Mouse (Mus musculus): Measurements from ENCODE around the gene Pde9a. TPM values are rescaled to one million over a fixed set of nuclear protein-coding genes. Genes with fewer than 3 reads are reported as not detected.
"Not testable (repeated sequence)": the region's sequence is repeated elsewhere in the genome, so short reads cannot be mapped to it uniquely, and the experiment has no call there.

The Pde9a gene
- polyA plus RNA-seq, 1 experiment from 2014 or later = 31.5 TPM

DNA sequence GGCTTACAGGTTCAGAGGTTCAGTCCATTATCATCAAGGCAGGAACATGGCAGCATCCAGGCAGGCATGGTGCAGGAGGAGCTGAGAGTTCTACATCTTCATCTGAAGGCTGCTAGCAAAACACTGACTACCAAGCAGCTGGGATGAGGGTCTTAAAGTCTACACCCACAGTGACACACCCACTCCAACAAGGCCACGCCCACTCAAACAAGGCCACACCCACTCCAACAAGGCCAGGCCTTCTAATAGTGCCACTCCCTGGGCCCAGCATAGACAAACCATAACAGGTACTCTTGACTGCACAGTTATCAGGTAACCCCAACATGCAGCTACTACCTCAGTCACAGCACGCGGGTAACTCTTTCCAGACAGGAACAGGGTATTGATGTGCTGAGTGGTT, 31.3 kb upstream of the Pde9a start:
- not testable (repeated sequence) for H3K9me3 ChIP-seq (ENCODE audit: control insufficient read depth, low read length); H3K4me2 ChIP-seq (ENCODE audit: low read depth, low read length); H3K9ac ChIP-seq (ENCODE audit: low read length); H3K27ac ChIP-seq (ENCODE audit: low read length); ATAC-seq (ENCODE audit: low read depth); H3K27me3 ChIP-seq (ENCODE audit: control insufficient read depth, insufficient read depth, low read depth, low read length); H3K4me1 ChIP-seq (replicated peaks; ENCODE audit: control insufficient read depth, insufficient read depth, low read length); H3K36me3 ChIP-seq (ENCODE audit: control insufficient read depth, insufficient read depth, low read length); H3K4me3 ChIP-seq (ENCODE audit: low read length)
- WGBS = 66% methylated on average over 3 of the region's 3 CpGs

- H3K36me3 ChIP-seq (ENCODE audit: control insufficient read depth, insufficient read depth, low read length) = no peaks in the 10 kb centered on the region
- no peak overlapping the region for H3K4me3 ChIP-seq (ENCODE audit: low read length)
- no peak overlapping the region for H3K27ac ChIP-seq (ENCODE audit: low read length)
- H3K9me3 ChIP-seq (ENCODE audit: control insufficient read depth, low read length) = no peaks in the 10 kb centered on the region
- ATAC-seq (ENCODE audit: low read depth) = no peak
- no peak overlapping the region for H3K9ac ChIP-seq (ENCODE audit: low read length)
- 45% methylated on average over 8 of the region's 8 CpGs for WGBS
- no peaks in the 10 kb centered on the region for H3K4me1 ChIP-seq (replicated peaks; ENCODE audit: control insufficient read depth, insufficient read depth, low read length)
- H3K4me2 ChIP-seq (ENCODE audit: low read depth, low read length) = no peak overlapping the region
- no peaks in the 10 kb centered on the region for H3K27me3 ChIP-seq (ENCODE audit: control insufficient read depth, insufficient read depth, low read depth, low read length)
Measured at GRCm38 (mm10) chr17:31355792-31356502, 30.1 kb upstream of the Pde9a start.

GRCm38 (mm10) chr17:31360582-31360981, 25.4 kb upstream of the Pde9a start:
- H3K27ac ChIP-seq (ENCODE audit: low read length) = no peak overlapping the region
- no peak overlapping the region for H3K9ac ChIP-seq (ENCODE audit: low read length)
- H3K4me3 ChIP-seq (ENCODE audit: low read length) = no peak overlapping the region
- H3K4me2 ChIP-seq (ENCODE audit: low read depth, low read length) = no peak overlapping the region
- WGBS = 68% methylated on average over 13 of the region's 13 CpGs
- no peaks in the 10 kb centered on the region for H3K4me1 ChIP-seq (replicated peaks; ENCODE audit: control insufficient read depth, insufficient read depth, low read length)
- H3K36me3 ChIP-seq (ENCODE audit: control insufficient read depth, insufficient read depth, low read length) = no peaks in the 10 kb centered on the region
- H3K9me3 ChIP-seq (ENCODE audit: control insufficient read depth, low read length) = no peaks in the 10 kb centered on the region
- ATAC-seq (ENCODE audit: low read depth) = no peak
- H3K27me3 ChIP-seq (ENCODE audit: control insufficient read depth, insufficient read depth, low read depth, low read length) = no peaks in the 10 kb centered on the region; the same call in 1 of the 2 replicates

GRCm38 (mm10) chr17:31365586-31366166, 20.3 kb upstream of the Pde9a start:
- Histone ChIP-seq H3K4me3 (ENCODE audit: low read length) (no peak overlapping the region), H3K36me3 (ENCODE audit: control insufficient read depth, insufficient read depth, low read length) (no peaks in the 10 kb centered on the region), H3K27ac (ENCODE audit: low read length) (no peak overlapping the region), H3K9ac (ENCODE audit: low read length) (no peak overlapping the region), H3K9me3 (ENCODE audit: control insufficient read depth, low read length) (no peaks in the 10 kb centered on the region), H3K4me1 (replicated peaks; ENCODE audit: control insufficient read depth, insufficient read depth, low read length) (no peaks in the 10 kb centered on the region), H3K4me2 (ENCODE audit: low read depth, low read length) (no peak overlapping the region), H3K27me3 (ENCODE audit: control insufficient read depth, insufficient read depth, low read depth, low read length) (no peaks in the 10 kb centered on the region; the same call in 1 of the 2 replicates)
- 82% methylated on average over 5 of the region's 5 CpGs for WGBS
- no peak for ATAC-seq (ENCODE audit: low read depth)

DNA sequence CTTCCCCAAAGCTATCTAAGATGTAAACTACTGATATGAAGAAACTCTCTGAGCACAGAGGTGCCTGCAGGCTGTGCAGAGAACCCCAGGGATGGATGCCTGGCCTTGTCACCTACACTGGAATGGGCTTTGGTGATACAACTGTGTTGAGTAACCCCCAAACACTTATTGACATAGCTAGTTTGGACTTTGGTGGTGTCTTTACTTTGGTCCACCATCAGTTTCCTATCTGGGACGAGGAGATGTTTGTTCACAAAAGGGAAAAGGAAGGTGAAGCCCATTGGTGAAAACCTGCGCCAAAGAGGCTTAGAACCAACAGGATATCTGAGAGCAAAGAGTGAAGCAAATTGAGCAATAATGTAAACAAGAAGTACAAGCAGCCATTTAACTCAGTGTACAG, 15.8 kb upstream of the Pde9a start:
- Histone ChIP-seq H3K4me2 (ENCODE audit: low read depth, low read length) (no peak overlapping the region), H3K27ac (ENCODE audit: low read length) (no peak overlapping the region), H3K36me3 (ENCODE audit: control insufficient read depth, insufficient read depth, low read length) (no peaks in the 10 kb centered on the region), H3K4me1 (replicated peaks; ENCODE audit: control insufficient read depth, insufficient read depth, low read length) (no peaks in the 10 kb centered on the region), H3K27me3 (ENCODE audit: control insufficient read depth, insufficient read depth, low read depth, low read length) (no peaks in the 10 kb centered on the region), H3K9ac (ENCODE audit: low read length) (no peak overlapping the region), H3K4me3 (ENCODE audit: low read length) (no peak overlapping the region), H3K9me3 (ENCODE audit: control insufficient read depth, low read length) (no peaks in the 10 kb centered on the region)
- 65% methylated on average over 2 of the region's 2 CpGs for whole genome bisulfite sequencing
- no peak for ATAC-seq (ENCODE audit: low read depth)

DNA sequence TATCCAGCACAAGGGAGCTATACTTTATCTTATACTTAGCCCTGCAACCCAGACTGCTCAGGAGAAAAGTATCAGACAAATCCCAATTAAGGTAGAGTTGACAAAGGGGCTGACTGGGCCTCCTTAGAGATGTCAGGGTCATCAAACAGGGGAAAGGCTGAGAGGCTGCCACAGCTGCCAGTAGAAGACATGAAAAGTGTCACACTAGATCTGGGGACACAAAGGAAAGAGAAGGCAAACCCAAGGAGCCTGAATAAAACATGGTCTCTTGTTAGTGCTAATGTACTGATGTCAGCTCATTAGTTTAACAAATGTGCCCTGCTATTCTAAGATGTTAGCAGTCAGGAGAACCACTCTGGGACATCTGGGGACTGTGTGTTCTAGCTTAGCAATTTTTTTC, 15.1 kb upstream of the Pde9a start:
- Histone ChIP-seq H3K27ac (ENCODE audit: low read length) (no peak overlapping the region), H3K4me1 (replicated peaks; ENCODE audit: control insufficient read depth, insufficient read depth, low read length) (no peaks in the 10 kb centered on the region), H3K27me3 (ENCODE audit: control insufficient read depth, insufficient read depth, low read depth, low read length) (no peaks in the 10 kb centered on the region), H3K9me3 (ENCODE audit: control insufficient read depth, low read length) (no peaks in the 10 kb centered on the region), H3K4me2 (ENCODE audit: low read depth, low read length) (no peak overlapping the region), H3K9ac (ENCODE audit: low read length) (no peak overlapping the region), H3K4me3 (ENCODE audit: low read length) (no peak overlapping the region), H3K36me3 (ENCODE audit: control insufficient read depth, insufficient read depth, low read length) (no peaks in the 10 kb centered on the region)
- no peak for ATAC-seq (ENCODE audit: low read depth)

GRCm38 (mm10) chr17:31377961-31378360, 8.0 kb upstream of the Pde9a start:
- no peaks in the 10 kb centered on the region for H3K4me1 ChIP-seq (replicated peaks; ENCODE audit: control insufficient read depth, insufficient read depth, low read length)
- peak overlapping the region; percentile 25; the same call in 1 of the 2 replicates for H3K4me2 ChIP-seq (ENCODE audit: low read depth, low read length)
- 0 out of 2 replicates have a peak, but pooled peaks have one; percentile 65 for ATAC-seq (ENCODE audit: low read depth)
- 13% methylated on average over 7 of the region's 7 CpGs for WGBS
- no peaks in the 10 kb centered on the region for H3K27me3 ChIP-seq (ENCODE audit: control insufficient read depth, insufficient read depth, low read depth, low read length)
- no peak overlapping the region for H3K4me3 ChIP-seq (ENCODE audit: low read length)
- no peak overlapping the region for H3K9ac ChIP-seq (ENCODE audit: low read length)
- H3K27ac ChIP-seq (ENCODE audit: low read length) = no peak overlapping the region
- no peaks in the 10 kb centered on the region for H3K9me3 ChIP-seq (ENCODE audit: control insufficient read depth, low read length)
- H3K36me3 ChIP-seq (ENCODE audit: control insufficient read depth, insufficient read depth, low read length) = no peaks in the 10 kb centered on the region

- Histone ChIP-seq H3K36me3 (ENCODE audit: control insufficient read depth, insufficient read depth, low read length) (no peaks in the 10 kb centered on the region), H3K27me3 (ENCODE audit: control insufficient read depth, insufficient read depth, low read depth, low read length) (no peaks in the 10 kb centered on the region), H3K9ac (ENCODE audit: low read length) (no peak overlapping the region), H3K27ac (ENCODE audit: low read length) (no peak overlapping the region), H3K4me2 (ENCODE audit: low read depth, low read length) (peak overlapping the region; percentile 25; the same call in 1 of the 2 replicates), H3K4me3 (ENCODE audit: low read length) (no peak overlapping the region), H3K9me3 (ENCODE audit: control insufficient read depth, low read length) (no peaks in the 10 kb centered on the region), H3K4me1 (replicated peaks; ENCODE audit: control insufficient read depth, insufficient read depth, low read length) (no peaks in the 10 kb centered on the region)
- ATAC-seq (ENCODE audit: low read depth) = no peak
- WGBS = 60% methylated on average over 10 of the region's 10 CpGs
Measured at GRCm38 (mm10) chr17:31378361-31378761, 7.6 kb upstream of the Pde9a start.

DNA sequence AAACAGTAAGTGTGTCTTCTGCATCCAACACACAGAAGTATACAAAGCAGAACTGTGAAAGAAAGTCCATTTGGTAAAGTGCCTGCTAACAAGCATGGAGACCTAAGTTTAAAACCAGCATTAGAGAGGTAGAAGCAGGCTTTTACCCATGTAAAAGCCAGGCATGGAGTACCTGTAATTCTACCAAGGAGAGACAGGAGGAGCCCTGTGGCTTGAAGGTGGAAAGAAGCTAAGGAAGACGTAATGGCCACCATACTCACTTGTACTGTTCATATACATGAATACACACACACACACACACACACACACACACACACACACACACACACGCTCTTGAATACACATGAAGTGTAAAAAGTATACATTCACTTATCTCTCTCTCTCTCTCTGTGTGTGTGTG, 6.9 kb upstream of the Pde9a start:
- Histone ChIP-seq H3K9ac (ENCODE audit: low read length) (no peak overlapping the region), H3K27me3 (ENCODE audit: control insufficient read depth, insufficient read depth, low read depth, low read length) (no peaks in the 10 kb centered on the region), H3K4me1 (replicated peaks; ENCODE audit: control insufficient read depth, insufficient read depth, low read length) (no peaks in the 10 kb centered on the region), H3K4me3 (ENCODE audit: low read length) (no peak overlapping the region), H3K9me3 (ENCODE audit: control insufficient read depth, low read length) (no peaks in the 10 kb centered on the region), H3K27ac (ENCODE audit: low read length) (no peak overlapping the region), H3K36me3 (ENCODE audit: control insufficient read depth, insufficient read depth, low read length) (no peaks in the 10 kb centered on the region), H3K4me2 (ENCODE audit: low read depth, low read length) (no peak overlapping the region)
- no peak for ATAC-seq (ENCODE audit: low read depth)
- 65% methylated on average over 2 of the region's 2 CpGs for WGBS
